Mouse (Mus musculus) forebrain, embryonic 12.5 days (tissue): Measurements from ENCODE around the gene Rbp7. TPM values are rescaled to one million over a fixed set of nuclear protein-coding genes. Genes with fewer than 3 reads are reported as not detected.

Experiments used
- ATAC-seq: fragments of 200-750 bp; cut with Nextera tagmentation; 2 replicates; pipeline ENCODE4 v1.8.0; 2017; ENCODE audit warnings: moderate TSS enrichment; ENCODE audit not compliant: low FRiP score
- H3K27ac ChIP-seq: fragments of 300-500 bp; sonication (generic); 2 replicates; pipeline ENCODE4 v1.5.1; 2016; ENCODE audit warnings: mild to moderate bottlenecking
- H3K27me3 ChIP-seq: fragments of 300-500 bp; sonication (generic); 2 replicates; pipeline ENCODE4 v1.6.1; 2016; ENCODE audit warnings: mild to moderate bottlenecking
- H3K36me3 ChIP-seq: fragments of 300-500 bp; sonication (generic); replicated peaks from 2 replicates; pipeline ENCODE4 v1.6.1; 2016; ENCODE audit warnings: mild to moderate bottlenecking
- H3K4me1 ChIP-seq: fragments of 300-500 bp; sonication (generic); 2 replicates; pipeline ENCODE4 v1.6.1; 2016
- H3K4me2 ChIP-seq: fragments of 300-500 bp; sonication (generic); 2 replicates; pipeline ENCODE4 v1.6.1; 2016; ENCODE audit warnings: mild to moderate bottlenecking, moderate library complexity
- H3K4me3 ChIP-seq: fragments of 300-500 bp; sonication (generic); replicated peaks from 2 replicates; pipeline ENCODE4 v1.5.1; 2016; ENCODE audit warnings: mild to moderate bottlenecking
- H3K9ac ChIP-seq: fragments of 300-500 bp; sonication (generic); 2 replicates; pipeline ENCODE4 v1.6.1; 2016; ENCODE audit warnings: mild to moderate bottlenecking
- H3K9me3 ChIP-seq: fragments of 300-500 bp; sonication (generic); 2 replicates; pipeline ENCODE4 v1.6.1; 2016
- WGBS: fragments of 180-500 bp; shearing (Covaris S2); methylation state at CpG from one replicate; pipeline ENCODE4 v1.1.7; 2016; 5-methylcytosine and 5-hydroxymethylcytosine counted together
- polyA plus RNA-seq: library from polyadenylated mRNA; unstranded; fragments of >200 nt; fragmentation: Nextera tagmentation; extraction: Ambion mirVana; gene quantifications from 2 replicates; pipeline ENCODE4 v1.2.1, GENCODE M21; 2016

Rbp7 gene
- polyA plus RNA-seq, 1 experiment from 2014 or later: not detected

DNA sequence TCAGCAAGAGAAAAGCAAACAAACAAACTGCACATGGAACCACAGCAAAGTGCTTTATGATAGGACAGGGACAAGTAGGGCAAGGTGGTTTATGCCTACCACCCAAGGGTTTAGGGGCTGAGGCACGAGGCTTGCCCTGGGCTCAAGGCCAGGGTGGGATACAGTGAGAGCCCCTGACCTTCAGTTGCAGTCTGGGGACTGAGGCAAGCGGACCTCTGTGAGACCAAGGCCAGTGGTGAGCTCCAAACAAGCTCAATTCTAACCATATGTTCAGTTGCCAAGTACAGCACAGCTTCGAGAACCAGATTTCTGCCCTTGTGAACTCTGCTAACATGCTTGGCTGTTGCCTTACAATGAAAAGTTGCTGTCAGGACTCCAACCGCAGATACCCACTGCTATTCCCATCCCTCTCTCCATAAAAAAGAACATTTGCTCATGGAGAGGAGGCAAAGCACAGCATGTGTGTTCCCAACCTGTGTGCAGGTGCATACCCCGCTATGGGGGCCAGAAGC lies 36.9 kb downstream of the Rbp7 start:
- WGBS: 86% methylated on average over 5 of the region's 5 CpGs
- Histone ChIP-seq H3K4me3 (no peak overlapping the region), H3K4me1 (peaks cover 30% of the 10 kb centered on the region), H3K4me2 (no peak overlapping the region), H3K36me3 (no peaks in the 10 kb centered on the region), H3K9me3 (no peaks in the 10 kb centered on the region), H3K9ac (no peak overlapping the region), H3K27me3 (no peaks in the 10 kb centered on the region), H3K27ac (no peak overlapping the region)
- no peak for ATAC-seq

DNA sequence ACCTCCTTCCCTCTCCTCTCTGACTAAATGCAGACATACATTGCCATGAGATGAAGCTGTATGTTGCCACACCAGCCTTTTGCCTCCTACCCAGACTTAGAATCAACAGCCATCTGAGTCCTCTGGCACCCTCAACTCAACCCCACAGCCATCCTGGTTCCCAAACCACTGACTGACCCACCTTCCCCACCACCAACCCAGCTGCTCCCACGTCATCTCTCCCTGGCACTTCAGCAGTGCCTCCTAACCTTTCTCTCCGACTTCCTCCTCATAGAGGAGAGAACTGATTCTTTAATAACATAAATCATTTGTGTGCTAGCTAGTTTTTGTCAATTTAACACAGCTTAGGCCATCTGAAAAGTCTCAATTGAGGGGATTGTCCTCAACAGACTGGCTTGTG lies 37.8 kb downstream of the Rbp7 start:
- Histone ChIP-seq H3K36me3 (peaks cover 4% of the 10 kb centered on the region; the same call in 1 of the 2 replicates), H3K9ac (no peak overlapping the region), H3K4me2 (no peak overlapping the region), H3K27me3 (no peaks in the 10 kb centered on the region), H3K27ac (no peak overlapping the region), H3K4me3 (no peak overlapping the region), H3K9me3 (no peaks in the 10 kb centered on the region), H3K4me1 (peaks cover 29% of the 10 kb centered on the region)
- no peak for ATAC-seq
- WGBS: 73% methylated on average over 2 of the region's 2 CpGs

DNA sequence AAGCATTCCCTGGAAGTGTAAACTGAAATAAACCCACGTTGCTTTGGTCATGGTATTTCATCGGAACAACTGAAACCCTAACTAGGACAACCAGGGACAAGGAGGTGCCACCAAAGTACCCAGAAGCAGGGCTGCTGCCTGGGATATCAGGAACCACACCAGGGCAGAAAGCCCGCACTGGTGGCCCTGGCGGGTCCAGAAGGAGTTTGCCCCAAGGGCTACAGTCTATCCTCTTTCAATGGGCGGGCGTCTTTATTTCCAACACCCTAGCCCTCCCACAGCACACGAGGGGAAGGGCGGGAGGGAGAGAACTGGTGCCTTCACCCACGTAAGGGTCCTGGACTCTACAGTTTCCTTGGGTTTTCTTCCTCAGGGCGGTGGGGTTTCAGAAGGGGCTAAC lies 38.4 kb downstream of the Rbp7 start:
- Histone ChIP-seq H3K4me1 (peaks cover 26% of the 10 kb centered on the region), H3K9ac (no peak overlapping the region), H3K36me3 (peaks cover 6% of the 10 kb centered on the region; the same call in 1 of the 2 replicates), H3K27me3 (no peaks in the 10 kb centered on the region), H3K4me3 (no peak overlapping the region), H3K9me3 (no peaks in the 10 kb centered on the region), H3K27ac (0 out of 2 replicates have a peak overlapping the region, but pooled peaks have one; percentile 14), H3K4me2 (no peak overlapping the region)
- 81% methylated on average over 10 of the region's 10 CpGs for WGBS
- no peak for ATAC-seq

DNA sequence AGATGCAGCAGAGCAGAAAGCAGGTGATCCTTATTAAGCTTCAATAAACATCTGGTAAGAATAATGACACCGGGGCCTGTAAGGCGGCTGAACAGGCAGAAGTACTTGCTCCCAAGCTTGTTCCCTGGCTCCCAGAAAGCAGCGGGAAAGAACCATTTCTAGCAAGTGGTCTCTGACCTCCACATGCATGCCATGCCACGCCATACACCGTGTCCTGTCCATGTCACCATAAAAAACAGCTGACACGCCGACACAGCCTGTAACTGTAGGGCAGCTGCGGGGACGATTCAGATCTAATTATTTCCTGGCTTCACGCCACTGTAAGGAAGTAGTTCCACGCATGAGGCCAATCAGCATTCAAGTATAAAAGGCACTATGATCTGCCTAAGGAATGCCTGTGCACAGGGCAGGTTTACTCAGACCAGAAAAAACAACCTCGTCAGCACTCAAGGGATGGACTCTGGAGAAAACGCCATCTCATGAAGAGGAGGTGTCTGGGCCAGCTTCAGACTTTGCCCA lies 39.1 kb downstream of the Rbp7 start:
- Histone ChIP-seq H3K27ac (0 out of 2 replicates have a peak overlapping the region, but pooled peaks have one; percentile 14), H3K4me3 (no peak overlapping the region), H3K9ac (no peak overlapping the region), H3K4me1 (peaks cover 23% of the 10 kb centered on the region), H3K27me3 (no peaks in the 10 kb centered on the region), H3K36me3 (peaks cover 8% of the 10 kb centered on the region; the same call in 1 of the 2 replicates), H3K4me2 (no peak overlapping the region), H3K9me3 (no peaks in the 10 kb centered on the region)
- ATAC-seq: no peak
- 63% methylated on average over 13 of the region's 13 CpGs for WGBS

DNA sequence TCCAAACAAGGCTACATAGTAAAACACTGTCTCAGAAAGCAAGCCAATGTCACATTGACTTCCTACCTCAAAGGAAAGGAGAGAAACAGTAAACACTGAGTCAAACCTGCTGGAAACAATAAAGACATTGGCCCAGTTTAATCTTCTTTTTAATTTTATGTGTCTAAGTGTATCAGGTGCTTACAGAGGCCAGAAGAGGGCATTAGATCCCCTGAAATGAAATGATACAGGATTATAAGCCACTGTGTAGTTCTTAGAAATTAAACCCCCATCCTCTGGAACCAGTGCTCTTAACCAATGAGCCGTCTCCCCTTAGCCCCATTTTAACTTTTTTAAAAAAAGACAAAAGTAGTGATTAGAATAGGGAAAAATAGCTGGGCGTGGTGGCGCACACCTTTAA lies 40.5 kb downstream of the Rbp7 start:
- no peaks in the 10 kb centered on the region for H3K27me3 ChIP-seq
- peaks cover 23% of the 10 kb centered on the region for H3K4me1 ChIP-seq
- H3K27ac ChIP-seq: no peak overlapping the region
- 93% methylated on average over 3 of the region's 3 CpGs for WGBS
- H3K9me3 ChIP-seq: no peaks in the 10 kb centered on the region
- ATAC-seq: no peak
- H3K36me3 ChIP-seq: peaks cover 14% of the 10 kb centered on the region
- no peak overlapping the region for H3K4me2 ChIP-seq
- H3K4me3 ChIP-seq: no peak overlapping the region
- no peak overlapping the region for H3K9ac ChIP-seq

DNA sequence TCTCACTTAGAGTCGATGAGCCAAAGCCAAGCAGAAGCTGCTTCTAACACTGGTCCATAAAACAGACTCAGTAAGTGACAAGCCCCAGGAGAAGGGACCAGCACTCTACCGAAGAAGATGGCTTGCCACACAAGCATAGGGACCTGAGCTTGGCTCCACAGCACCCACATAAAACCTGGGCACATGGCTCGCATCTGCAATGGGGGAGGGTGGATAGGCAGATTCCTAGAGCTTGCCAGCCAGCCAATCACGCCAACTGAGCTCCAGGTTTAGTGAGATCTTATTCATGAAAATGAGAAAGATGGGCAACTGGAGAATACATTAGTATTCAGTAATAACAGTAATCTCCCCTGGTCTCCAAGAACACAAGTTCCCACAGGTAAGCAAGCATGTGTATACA lies 45.0 kb downstream of the Rbp7 start:
- Histone ChIP-seq H3K9me3 (no peaks in the 10 kb centered on the region), H3K4me2 (no peak overlapping the region), H3K4me1 (peaks cover 11% of the 10 kb centered on the region), H3K4me3 (no peak overlapping the region), H3K27ac (no peak overlapping the region), H3K27me3 (no peaks in the 10 kb centered on the region), H3K9ac (no peak overlapping the region), H3K36me3 (peaks cover 18% of the 10 kb centered on the region)
- no peak for ATAC-seq
- WGBS: 95% methylated on average over 4 of the region's 4 CpGs

DNA sequence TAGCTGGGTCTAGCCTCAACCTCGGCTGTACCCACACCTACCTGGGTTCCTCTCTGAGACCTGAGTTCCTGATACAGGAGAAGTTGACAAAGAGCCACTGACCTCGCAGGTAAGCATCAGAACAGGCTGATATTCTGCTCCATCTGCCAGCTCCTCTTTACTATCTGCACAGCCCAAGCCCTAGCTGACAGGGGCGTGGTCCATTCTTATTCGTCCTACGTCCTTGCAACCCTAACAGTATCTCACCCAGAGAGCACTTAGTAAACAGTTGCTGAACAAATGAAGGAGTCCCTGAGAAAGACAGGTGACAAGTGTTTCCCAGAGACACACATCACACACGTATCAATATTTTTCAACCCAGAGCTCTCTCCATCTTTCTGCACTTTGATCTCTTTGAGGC lies 46.4 kb downstream of the Rbp7 start:
- WGBS: 90% methylated on average over 6 of the region's 6 CpGs

DNA sequence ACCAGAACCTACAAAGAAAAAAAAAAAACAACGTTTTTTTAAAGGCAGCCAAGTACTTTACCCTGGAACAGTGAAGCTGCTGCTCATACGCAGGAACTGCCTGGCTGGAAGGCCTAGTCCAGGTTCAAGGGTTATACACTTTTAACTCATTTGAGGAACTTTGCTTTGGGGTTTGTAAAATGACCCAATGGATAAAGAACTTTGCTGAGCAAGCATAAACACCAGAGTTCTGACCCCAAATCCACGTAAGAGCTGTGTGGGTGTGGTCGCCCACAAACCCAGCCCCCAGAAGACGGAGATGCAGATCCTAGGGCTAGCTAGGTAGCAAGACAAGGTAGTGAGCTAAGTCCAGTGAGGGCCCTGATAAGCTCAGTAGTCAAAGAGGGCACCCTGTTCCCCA lies 47.3 kb downstream of the Rbp7 start:
- Histone ChIP-seq H3K36me3 (peaks cover 18% of the 10 kb centered on the region), H3K9ac (no peak overlapping the region), H3K27me3 (no peaks in the 10 kb centered on the region), H3K4me2 (no peak overlapping the region), H3K4me3 (no peak overlapping the region), H3K27ac (no peak overlapping the region), H3K4me1 (peaks cover 30% of the 10 kb centered on the region), H3K9me3 (no peaks in the 10 kb centered on the region)
- no peak for ATAC-seq
- WGBS: 89% methylated on average over 5 of the region's 5 CpGs

More for the DNA sequence above, 46.4 kb downstream of the Rbp7 start:
- Histone ChIP-seq H3K9ac (no peak overlapping the region), H3K27me3 (no peaks in the 10 kb centered on the region), H3K36me3 (peaks cover 18% of the 10 kb centered on the region), H3K9me3 (no peaks in the 10 kb centered on the region), H3K4me1 (peaks cover 25% of the 10 kb centered on the region), H3K4me2 (no peak overlapping the region), H3K4me3 (no peak overlapping the region), H3K27ac (no peak overlapping the region)
- no peak for ATAC-seq

DNA sequence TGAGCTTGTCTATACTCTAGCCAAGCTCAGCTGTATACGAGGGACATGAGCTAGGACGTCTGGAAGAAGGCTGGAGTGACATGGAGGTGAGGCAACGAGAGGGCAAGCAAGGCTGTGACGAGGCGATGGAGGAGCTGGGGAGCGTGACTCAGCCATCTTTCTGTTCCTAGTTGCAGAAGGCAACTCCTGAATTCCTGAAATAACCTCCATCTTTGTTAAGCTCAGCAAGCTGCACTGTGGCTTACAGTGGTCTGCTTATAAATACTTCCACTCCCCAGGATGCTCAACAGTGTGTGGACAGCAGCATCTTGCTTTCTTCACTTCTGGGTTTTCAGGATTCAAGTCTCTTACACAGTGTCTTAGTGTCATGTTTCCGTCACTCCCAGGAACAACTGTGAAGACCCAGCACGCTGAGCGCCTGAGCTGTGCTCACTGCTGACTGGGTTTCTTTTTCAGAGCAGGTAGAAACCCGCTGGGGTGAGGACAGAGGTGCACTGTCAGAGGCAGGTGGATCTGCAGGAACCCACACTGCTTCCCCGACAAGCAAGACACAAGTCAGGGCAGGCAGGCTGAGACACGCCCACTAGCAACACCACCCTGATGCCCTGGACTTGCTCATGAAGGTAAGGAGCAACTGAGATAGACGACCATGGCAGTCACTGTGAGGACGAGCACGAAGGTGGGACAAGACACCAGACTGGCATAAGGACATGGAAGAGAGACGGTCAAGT lies 48.9 kb downstream of the Rbp7 start:
- WGBS: 79% methylated on average over 16 of the region's 16 CpGs
- no peak overlapping the region for H3K27ac ChIP-seq
- H3K36me3 ChIP-seq: peaks cover 10% of the 10 kb centered on the region
- no peak overlapping the region for H3K4me3 ChIP-seq
- ATAC-seq: no peak
- H3K27me3 ChIP-seq: no peaks in the 10 kb centered on the region
- no peak overlapping the region for H3K9ac ChIP-seq
- H3K4me2 ChIP-seq: no peak overlapping the region
- H3K9me3 ChIP-seq: no peaks in the 10 kb centered on the region
- peaks cover 30% of the 10 kb centered on the region for H3K4me1 ChIP-seq

DNA sequence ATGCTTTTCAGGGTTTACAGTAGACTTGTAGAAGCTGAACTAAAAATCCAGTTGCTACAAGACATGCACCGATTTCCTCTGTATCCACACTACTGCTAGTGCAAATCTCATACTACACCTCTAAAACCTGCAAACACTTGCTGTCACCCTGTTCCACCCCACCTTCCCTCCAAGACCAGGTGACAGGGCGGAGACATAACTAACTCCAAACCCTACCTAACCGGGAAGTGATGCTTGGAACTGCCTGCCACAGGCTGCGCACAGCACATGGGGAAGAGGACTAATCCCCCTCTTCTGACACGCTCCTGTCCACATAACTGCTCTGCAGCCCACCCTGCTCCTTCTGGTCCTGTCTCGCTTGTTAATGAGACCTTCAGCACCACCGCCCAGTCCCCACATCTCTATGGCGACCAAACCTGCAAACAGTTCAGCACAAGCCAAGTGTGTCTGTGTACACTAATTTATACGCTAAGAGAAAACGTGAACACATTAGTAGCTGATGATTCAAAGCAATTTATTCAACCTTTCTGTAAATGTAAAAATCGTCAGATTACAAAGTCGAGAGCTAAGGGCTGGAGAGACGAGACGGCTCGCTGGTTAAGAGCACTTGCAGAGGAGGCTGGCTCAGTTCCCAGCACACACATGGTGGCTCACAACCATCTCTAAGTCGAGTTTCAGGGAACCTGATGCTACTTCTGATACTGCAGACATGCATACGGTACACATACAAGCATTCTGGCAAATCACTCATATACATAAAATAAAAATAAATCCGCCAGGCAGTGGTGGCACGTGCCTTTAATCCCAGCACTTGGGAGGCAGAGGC lies 49.9 kb downstream of the Rbp7 start:
- no peak overlapping the region for H3K9ac ChIP-seq
- peaks cover 30% of the 10 kb centered on the region for H3K4me1 ChIP-seq
- no peak overlapping the region for H3K4me3 ChIP-seq
- H3K4me2 ChIP-seq: no peak overlapping the region
- H3K27me3 ChIP-seq: no peaks in the 10 kb centered on the region
- no peak for ATAC-seq
- H3K9me3 ChIP-seq: no peaks in the 10 kb centered on the region
- 0 out of 2 replicates have a peak, but pooled peaks cover 5% of the 10 kb centered on the region for H3K36me3 ChIP-seq
- 65% methylated on average over 19 of the region's 19 CpGs for WGBS
- no peak overlapping the region for H3K27ac ChIP-seq

DNA sequence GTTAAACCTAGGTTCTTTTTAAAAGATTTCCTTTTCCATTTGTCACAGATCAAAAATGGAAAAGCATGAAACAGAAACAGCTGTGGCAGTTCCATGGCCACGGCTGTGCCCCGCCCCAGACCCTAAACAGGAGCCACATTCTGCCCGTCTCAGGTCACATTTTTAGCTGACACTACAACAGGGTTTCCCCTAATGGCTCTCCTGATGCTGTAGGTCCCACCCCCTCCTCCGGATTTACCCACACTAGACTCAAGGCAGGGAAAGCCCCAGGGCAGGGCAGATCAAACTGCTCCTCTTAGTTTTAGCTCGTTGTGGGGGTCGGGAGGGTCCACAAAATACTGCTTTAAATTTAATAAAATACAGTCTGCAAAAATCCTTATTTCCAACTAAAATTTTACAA lies 51.7 kb downstream of the Rbp7 start:
- H3K27me3 ChIP-seq: no peaks in the 10 kb centered on the region
- WGBS: 66% methylated on average over 6 of the region's 6 CpGs
- H3K9ac ChIP-seq: no peak overlapping the region
- no peaks in the 10 kb centered on the region for H3K9me3 ChIP-seq
- ATAC-seq: no peak
- no peak overlapping the region for H3K27ac ChIP-seq
- H3K4me1 ChIP-seq: peaks cover 32% of the 10 kb centered on the region
- no peak overlapping the region for H3K4me3 ChIP-seq
- H3K36me3 ChIP-seq: peaks cover 10% of the 10 kb centered on the region
- H3K4me2 ChIP-seq: no peak overlapping the region

DNA sequence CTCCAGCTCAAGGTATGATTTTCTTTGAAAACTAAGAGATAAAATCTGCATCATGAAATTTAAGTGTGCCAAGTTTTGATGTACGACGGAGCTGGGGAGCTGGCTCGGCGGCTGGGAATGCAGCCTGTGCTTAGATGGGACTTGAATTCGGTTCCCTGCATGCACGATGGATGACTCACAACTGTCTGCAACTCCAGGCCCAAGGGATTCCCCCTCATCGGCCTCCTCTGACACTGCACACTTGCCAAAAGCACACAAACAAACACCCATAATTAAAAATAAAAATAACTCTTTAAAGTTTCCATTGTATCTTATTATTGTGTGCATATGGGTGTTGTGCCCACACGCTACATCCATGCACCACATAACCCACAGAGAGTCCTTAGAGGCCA lies 53.2 kb downstream of the Rbp7 start:
- Histone ChIP-seq H3K4me1 (peaks cover 32% of the 10 kb centered on the region), H3K4me2 (no peak overlapping the region), H3K9ac (no peak overlapping the region), H3K9me3 (no peaks in the 10 kb centered on the region), H3K27ac (no peak overlapping the region), H3K4me3 (no peak overlapping the region), H3K36me3 (peaks cover 19% of the 10 kb centered on the region), H3K27me3 (no peaks in the 10 kb centered on the region)
- no peak for ATAC-seq
- WGBS: 90% methylated on average over 8 of the region's 8 CpGs
